Mouse (Mus musculus) testis, adult 2 months (tissue): Measurements from ENCODE around the gene 1700025G04Rik.

Experiments used
- CTCF ChIP-seq: fragments of 200-500 bp; IDR thresholded peaks from 2 replicates; pipeline ENCODE4 v1.5.1; 2012; ENCODE audit warnings: low read depth, mild to moderate bottlenecking, inconsistent platforms, low read length, moderate library complexity; ENCODE audit not compliant: control insufficient read depth, insufficient read depth, insufficient replicate concordance
- POLR2A ChIP-seq: fragments of 200-500 bp; IDR thresholded peaks from 2 replicates; pipeline ENCODE4 v1.6.1; 2012; ENCODE audit warnings: low read depth, mild to moderate bottlenecking, inconsistent platforms, low read length, moderate library complexity; ENCODE audit not compliant: control insufficient read depth

DNA sequence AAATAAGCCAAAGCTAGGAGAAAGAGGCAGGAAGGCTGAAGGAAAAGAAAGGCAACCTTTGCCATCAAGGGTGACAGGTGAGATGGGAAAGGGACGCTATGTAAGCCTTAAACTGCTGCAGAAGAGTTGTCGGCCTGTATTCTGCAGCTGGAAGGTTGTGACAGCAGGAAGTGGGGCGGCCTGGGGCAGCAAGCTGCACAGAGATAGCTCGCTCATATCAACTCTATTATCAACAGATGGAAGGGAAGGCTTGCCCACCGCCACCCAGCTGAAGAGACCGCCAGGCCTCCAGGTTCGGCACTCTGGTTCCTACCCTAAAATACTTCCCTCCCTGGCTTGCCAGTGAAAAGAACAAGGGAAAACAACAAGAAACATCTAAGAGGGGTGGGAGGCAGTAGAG, 39.9 kb downstream of the 1700025G04Rik start:
- TF ChIP-seq POLR2A, result no peak
- no peak for TF ChIP-seq CTCF
